Mouse (Mus musculus) neutrophil, adult 5-6 weeks (primary cell): ENCODE data around the gene Nhsl2. TPM values are rescaled to one million over a fixed set of nuclear protein-coding genes. Genes with fewer than 3 reads are reported as not detected.
A peak's percentile ranks its signal among the peaks of the same experiment; 100 is the strongest.

ENCODE experiments used
- ATAC-seq: fragments of 151-379, 151-347 bp; 2 replicates; pipeline ENCODE4 v1.8.0; 2017; ENCODE audit warnings: mild to moderate bottlenecking, moderate TSS enrichment; ENCODE audit not compliant: insufficient number of reproducible peaks, poor library complexity, low FRiP score, severe bottlenecking; ENCODE audit errors: extremely low read depth
- total RNA-seq: library from RNA; stranded (forward); fragments of 200-1000 nt; gene quantifications from 2 replicates; pipeline ENCODE4 v1.2.3, GENCODE M21; 2017

The Nhsl2 gene
- total RNA-seq, 1 experiment from 2014 or later, result 16.6 TPM

GRCm38 (mm10) chrX:101893796-101894195 lies 44.6 kb downstream of the Nhsl2 start:
- no peak for ATAC-seq

GRCm38 (mm10) chrX:101898341-101898740 lies 49.2 kb downstream of the Nhsl2 start:
- no peak for ATAC-seq

GRCm38 (mm10) chrX:101901806-101902490 lies 52.8 kb downstream of the Nhsl2 start:
- no peak for ATAC-seq

- ATAC-seq, result no peak
Measured at GRCm38 (mm10) chrX:101902597-101902996, 53.4 kb downstream of the Nhsl2 start.

GRCm38 (mm10) chrX:101907301-101907700 lies 58.1 kb downstream of the Nhsl2 start:
- no peak for ATAC-seq

GRCm38 (mm10) chrX:101929131-101929530 lies 79.9 kb downstream of the Nhsl2 start:
- no peak for ATAC-seq

- no peak for ATAC-seq
Measured at GRCm38 (mm10) chrX:101930301-101930700, 81.1 kb downstream of the Nhsl2 start.

GRCm38 (mm10) chrX:101931016-101931415 lies 81.8 kb downstream of the Nhsl2 start:
- ATAC-seq, result no peak

- ATAC-seq, result no peak
Measured at GRCm38 (mm10) chrX:101932244-101932643, 83.1 kb downstream of the Nhsl2 start.

GRCm38 (mm10) chrX:101933346-101933745 lies 84.2 kb downstream of the Nhsl2 start:
- no peak for ATAC-seq

- no peak for ATAC-seq
Measured at GRCm38 (mm10) chrX:101935291-101935840, 86.2 kb downstream of the Nhsl2 start.

- no peak for ATAC-seq
Measured at GRCm38 (mm10) chrX:101939486-101939885, 90.3 kb downstream of the Nhsl2 start.

- ATAC-seq, result no peak
Measured at GRCm38 (mm10) chrX:101942461-101942896, 93.3 kb downstream of the Nhsl2 start.

- no peak for ATAC-seq
Measured at GRCm38 (mm10) chrX:101943743-101944142, 94.6 kb downstream of the Nhsl2 start.

- no peak for ATAC-seq
Measured at GRCm38 (mm10) chrX:101944761-101945330, 95.7 kb downstream of the Nhsl2 start.

GRCm38 (mm10) chrX:101952436-101952835 lies 103.3 kb downstream of the Nhsl2 start:
- no peak for ATAC-seq

- no peak for ATAC-seq
Measured at GRCm38 (mm10) chrX:101953256-101953655, 104.1 kb downstream of the Nhsl2 start.

- peak; percentile 84 for ATAC-seq
Measured at GRCm38 (mm10) chrX:101953787-101954491, 104.8 kb downstream of the Nhsl2 start.

- ATAC-seq, result no peak
Measured at GRCm38 (mm10) chrX:101954492-101954851, 105.3 kb downstream of the Nhsl2 start.

- no peak for ATAC-seq
Measured at GRCm38 (mm10) chrX:101961848-101962247, 112.7 kb downstream of the Nhsl2 start.
